Comparison of ENCODE assay signal across 24 mouse cellular contexts in the genomic region with DNA sequence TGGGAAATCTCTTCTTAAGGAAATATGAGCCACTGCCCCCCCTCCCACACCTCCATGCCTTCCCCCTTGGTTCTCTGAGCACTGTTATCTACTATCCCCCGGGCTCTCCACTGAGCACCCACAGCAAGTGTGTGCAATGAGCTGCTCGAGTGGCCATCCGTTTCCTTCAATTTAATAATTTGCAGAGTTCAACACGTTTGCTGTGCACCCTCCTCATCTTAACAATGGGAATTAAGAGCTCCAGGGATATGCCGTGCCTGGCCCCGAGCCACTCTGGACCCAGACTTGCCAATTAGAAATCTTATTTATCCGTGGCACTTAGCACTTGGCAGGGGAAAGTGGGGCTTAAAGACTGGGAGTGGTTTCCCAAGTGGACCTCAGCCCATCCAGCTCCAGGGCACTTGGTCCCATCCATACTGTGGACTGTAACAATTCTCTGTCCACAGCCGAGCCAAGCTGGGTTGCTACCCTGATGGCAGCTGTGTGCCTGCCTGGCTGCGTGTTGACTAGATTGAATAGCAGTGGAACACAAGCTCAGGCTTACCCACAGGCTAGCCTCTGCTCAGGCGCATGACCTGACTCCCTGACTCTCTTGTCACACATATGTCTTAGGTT. TPM values are rescaled to one million over a fixed set of nuclear protein-coding genes. Genes with fewer than 3 reads are reported as not detected.
A peak's percentile ranks its signal among the peaks of the same experiment; 100 is the strongest.
DNase-seq lines count a peak whose midpoint lies in the region; ATAC-seq lines count a peak whose summit lies in the region.
"Had no signal": no experiment of that assay in that cellular context is flagged by ENCODE, and none has a peak within 500 bp of the region (broad histone marks: within the 10 kb centered on the region; RNA-seq: fewer than 3 reads in every experiment).

No protein-coding gene starts in this region.

- no peak overlapping the region for H3K9ac ChIP-seq in embryonic facial prominence, embryonic 13.5 days
- H3K9ac ChIP-seq in kidney, embryonic 16.5 days (replicated peaks; ENCODE audit: low read length), result no peak overlapping the region
- no peak overlapping the region for H3K9ac ChIP-seq in neural tube, embryonic 15.5 days (replicated peaks)
- H3K9ac ChIP-seq: embryonic facial prominence, embryonic 15.5 days; heart, embryonic 15.5 days; hindbrain, embryonic 14.5 days; limb, embryonic 13.5 days; liver, embryonic 12.5 days; lung, embryonic 14.5 days; midbrain, embryonic 15.5 days; neural tube, embryonic 12.5 days had no signal

- H3K4me3 ChIP-seq in embryonic facial prominence, embryonic 13.5 days, result no peak overlapping the region
- no peak overlapping the region for H3K4me3 ChIP-seq in embryonic facial prominence, embryonic 10.5 days
- no peak overlapping the region for H3K4me3 ChIP-seq in kidney, embryonic 16.5 days (ENCODE audit: low read length)
- no peak overlapping the region for H3K4me3 ChIP-seq in neural tube, embryonic 15.5 days (replicated peaks)
- H3K4me3 ChIP-seq: embryonic facial prominence, embryonic 15.5 days; heart, embryonic 15.5 days; limb, embryonic 13.5 days; liver, embryonic 12.5 days; midbrain, embryonic 15.5 days; neural tube, embryonic 12.5 days had no signal

- H3K4me2 ChIP-seq in embryonic facial prominence, embryonic 13.5 days, result no peak overlapping the region
- no peak overlapping the region for H3K4me2 ChIP-seq in kidney, embryonic 16.5 days (replicated peaks; ENCODE audit: low read depth, low read length)
- no peak overlapping the region for H3K4me2 ChIP-seq in neural tube, embryonic 15.5 days
- H3K4me2 ChIP-seq: embryonic facial prominence, embryonic 15.5 days; heart, embryonic 15.5 days; hindbrain, embryonic 14.5 days; limb, embryonic 13.5 days; liver, embryonic 12.5 days; lung, embryonic 14.5 days; midbrain, embryonic 15.5 days; neural tube, embryonic 12.5 days had no signal

- ATAC-seq in embryonic facial prominence, embryonic 13.5 days (ENCODE audit: insufficient number of reproducible peaks, insufficient read depth, low FRiP score, low TSS enrichment, low read depth), result 0 out of 2 replicates have a peak, but pooled peaks have one; percentile 56
- peak; percentile 54; the same call in 1 of the 2 replicates for ATAC-seq in kidney, embryonic 16.5 days (ENCODE audit: low FRiP score, low TSS enrichment)
- no peak for ATAC-seq in neural tube, embryonic 15.5 days (ENCODE audit: low FRiP score)
- ATAC-seq: forebrain, embryonic 16.5 days; inflammation-experienced regulatory T-cells, adult 6 months; liver, embryonic 12.5 days; midbrain, embryonic 15.5 days had no signal

- no peaks in the 10 kb centered on the region for H3K9me3 ChIP-seq in embryonic facial prominence, embryonic 13.5 days
- H3K9me3 ChIP-seq in embryonic facial prominence, embryonic 10.5 days, result no peaks in the 10 kb centered on the region
- no peaks in the 10 kb centered on the region for H3K9me3 ChIP-seq in kidney, embryonic 16.5 days (ENCODE audit: low read length)
- H3K9me3 ChIP-seq in neural tube, embryonic 15.5 days (replicated peaks), result no peaks in the 10 kb centered on the region
- H3K9me3 ChIP-seq: embryonic facial prominence, embryonic 15.5 days; heart, embryonic 15.5 days; limb, embryonic 13.5 days; liver, embryonic 12.5 days; midbrain, embryonic 15.5 days; neural tube, embryonic 12.5 days had no signal

- WGBS in embryonic facial prominence, embryonic 13.5 days, result 78% methylated on average over 10 of the region's 10 CpGs
- 85% methylated on average over 10 of the region's 10 CpGs for WGBS in embryonic facial prominence, embryonic 10.5 days
- WGBS in kidney, embryonic 16.5 days, result 68% methylated on average over 10 of the region's 10 CpGs
- 82% methylated on average over 10 of the region's 10 CpGs for WGBS in neural tube, embryonic 15.5 days

- DNase-seq in embryonic facial prominence, embryonic 10.5 days (ENCODE audit: low spot score), result no peak
- no peak for DNase-seq in kidney, postnatal 10 days
- peak; percentile 58 for DNase-seq in lung, postnatal 10 days
- DNase-seq in ovary, postnatal 14 days (ENCODE audit: low spot score), result no peak
- DNase-seq: cerebellum, adult 18-20 months; cerebellum, postnatal 36 days; embryo, embryonic 11 days; gastrocnemius, postnatal 10 days; heart, postnatal 36 days; kidney, adult 18-20 months; lung, embryonic 14.5 days; thymus, postnatal 14 days had no signal

- no peaks in the 10 kb centered on the region for H3K4me1 ChIP-seq in embryonic facial prominence, embryonic 13.5 days
- H3K4me1 ChIP-seq in embryonic facial prominence, embryonic 10.5 days, result no peaks in the 10 kb centered on the region
- no peaks in the 10 kb centered on the region; the same call in 1 of the 2 replicates for H3K4me1 ChIP-seq in kidney, embryonic 16.5 days (ENCODE audit: insufficient read depth, low read length)
- no peaks in the 10 kb centered on the region for H3K4me1 ChIP-seq in neural tube, embryonic 15.5 days
- H3K4me1 ChIP-seq: embryonic facial prominence, embryonic 15.5 days; heart, embryonic 15.5 days; limb, embryonic 13.5 days; liver, embryonic 12.5 days; midbrain, embryonic 15.5 days; neural tube, embryonic 12.5 days had no signal

- no peaks in the 10 kb centered on the region for H3K27me3 ChIP-seq in embryonic facial prominence, embryonic 13.5 days
- H3K27me3 ChIP-seq in embryonic facial prominence, embryonic 10.5 days (replicated peaks; ENCODE audit: low read depth, poor library complexity, severe bottlenecking), result no peaks in the 10 kb centered on the region
- H3K27me3 ChIP-seq in kidney, embryonic 16.5 days (ENCODE audit: insufficient read depth, low read length), result no peaks in the 10 kb centered on the region
- H3K27me3 ChIP-seq in neural tube, embryonic 15.5 days (replicated peaks), result no peaks in the 10 kb centered on the region
- H3K27me3 ChIP-seq: embryonic facial prominence, embryonic 15.5 days; heart, embryonic 15.5 days; limb, embryonic 13.5 days; liver, embryonic 12.5 days; midbrain, embryonic 15.5 days; neural tube, embryonic 12.5 days had no signal

- H3K36me3 ChIP-seq in embryonic facial prominence, embryonic 13.5 days, result no peaks in the 10 kb centered on the region
- no peaks in the 10 kb centered on the region for H3K36me3 ChIP-seq in embryonic facial prominence, embryonic 10.5 days (replicated peaks)
- H3K36me3 ChIP-seq in kidney, embryonic 16.5 days (ENCODE audit: insufficient read depth, low read length), result no peaks in the 10 kb centered on the region
- H3K36me3 ChIP-seq in neural tube, embryonic 15.5 days, result no peaks in the 10 kb centered on the region
- H3K36me3 ChIP-seq: embryonic facial prominence, embryonic 15.5 days; heart, embryonic 15.5 days; limb, embryonic 13.5 days; liver, embryonic 12.5 days; midbrain, embryonic 15.5 days; neural tube, embryonic 12.5 days had no signal

- no peak overlapping the region for H3K27ac ChIP-seq in embryonic facial prominence, embryonic 13.5 days
- no peak overlapping the region for H3K27ac ChIP-seq in embryonic facial prominence, embryonic 10.5 days (replicated peaks)
- H3K27ac ChIP-seq in kidney, embryonic 16.5 days (ENCODE audit: low read length), result no peak overlapping the region
- no peak overlapping the region for H3K27ac ChIP-seq in neural tube, embryonic 15.5 days (replicated peaks)
- H3K27ac ChIP-seq: embryonic facial prominence, embryonic 15.5 days; heart, embryonic 15.5 days; hindbrain, embryonic 14.5 days; limb, embryonic 13.5 days; liver, embryonic 12.5 days; midbrain, embryonic 15.5 days; neural tube, embryonic 12.5 days had no signal

RNA-seq across cellular contexts. Expression of a gene that starts 24.7 kb away (rescaled TPM):
- polyA plus RNA-seq in embryonic facial prominence, embryonic 13.5 days (2015; fragmentation: Nextera tagmentation; extraction: Ambion mirVana), result 27.8 and 29.6 TPM in 2 replicates
- polyA plus RNA-seq in embryonic facial prominence, embryonic 10.5 days (2016; fragmentation: Nextera tagmentation; extraction: Ambion mirVana), result 20.0 and 22.0 TPM in 2 replicates
- 113 and 128 TPM in 2 replicates for polyA plus RNA-seq in kidney, embryonic 16.5 days (2015; fragmentation: Nextera tagmentation; extraction: Ambion mirVana)
- polyA plus RNA-seq in neural tube, embryonic 15.5 days (2015; fragmentation: Nextera tagmentation; extraction: Ambion mirVana), result 111 and 121 TPM in 2 replicates
- polyA plus RNA-seq: inflammation-experienced regulatory T-cells, adult 6 months had no signal

RNA-seq across cellular contexts. Expression of a gene that starts 59.6 kb away (rescaled TPM):
- polyA plus RNA-seq in embryonic facial prominence, embryonic 13.5 days (2015; fragmentation: Nextera tagmentation; extraction: Ambion mirVana), result 116 and 119 TPM in 2 replicates
- 103 and 107 TPM in 2 replicates for polyA plus RNA-seq in embryonic facial prominence, embryonic 10.5 days (2016; fragmentation: Nextera tagmentation; extraction: Ambion mirVana)
- polyA plus RNA-seq in kidney, embryonic 16.5 days (2015; fragmentation: Nextera tagmentation; extraction: Ambion mirVana), result 83.0 and 89.8 TPM in 2 replicates
- 110 and 114 TPM in 2 replicates for polyA plus RNA-seq in neural tube, embryonic 15.5 days (2015; fragmentation: Nextera tagmentation; extraction: Ambion mirVana)

RNA-seq across cellular contexts. Expression of a gene that starts 59.8 kb away (rescaled TPM):
- polyA plus RNA-seq in embryonic facial prominence, embryonic 13.5 days (2015; fragmentation: Nextera tagmentation; extraction: Ambion mirVana), result 47.5 and 47.8 TPM in 2 replicates
- 73.8 and 77.3 TPM in 2 replicates for polyA plus RNA-seq in embryonic facial prominence, embryonic 10.5 days (2016; fragmentation: Nextera tagmentation; extraction: Ambion mirVana)
- polyA plus RNA-seq in kidney, embryonic 16.5 days (2015; fragmentation: Nextera tagmentation; extraction: Ambion mirVana), result 52.1 and 53.1 TPM in 2 replicates
- polyA plus RNA-seq in neural tube, embryonic 15.5 days (2015; fragmentation: Nextera tagmentation; extraction: Ambion mirVana), result 6.6 and 18.5 TPM in 2 replicates
